Mouse (Mus musculus) ovary, adult 18-20 months (tissue): ENCODE data around the gene Larp1.

ENCODE experiments used
- DNase-seq: peaks from one replicate; pipeline ENCODE4 v3.0.0; 2022; ENCODE audit warnings: low spot score, mixed read lengths

Larp1 gene

GRCm38 (mm10) chr11:58100006-58100405 is 91.1 kb downstream of the Larp1 start:
- DNase-seq = no peak

GRCm38 (mm10) chr11:58101194-58101720 is 92.4 kb downstream of the Larp1 start:
- no peak for DNase-seq

GRCm38 (mm10) chr11:58102146-58102545 is 93.3 kb downstream of the Larp1 start:
- DNase-seq = no peak

GRCm38 (mm10) chr11:58102581-58103343 is 93.9 kb downstream of the Larp1 start:
- no peak for DNase-seq

GRCm38 (mm10) chr11:58103344-58103653 is 94.4 kb downstream of the Larp1 start:
- no peak for DNase-seq

- peak; percentile 99 for DNase-seq
Measured at GRCm38 (mm10) chr11:58103697-58104306, 94.9 kb downstream of the Larp1 start, which contains the start of gene Cnot8. Cnot8 (plus strand) TSS chr11:58104153.

- peak; percentile 50 for DNase-seq
Measured at GRCm38 (mm10) chr11:58104351-58104791, 95.5 kb downstream of the Larp1 start.

- no peak for DNase-seq
Measured at GRCm38 (mm10) chr11:58107009-58107408, 98.1 kb downstream of the Larp1 start.

GRCm38 (mm10) chr11:58107664-58108337 is 98.9 kb downstream of the Larp1 start:
- no peak for DNase-seq
